Mouse (Mus musculus): ENCODE results near the gene Synpo2.

DNA sequence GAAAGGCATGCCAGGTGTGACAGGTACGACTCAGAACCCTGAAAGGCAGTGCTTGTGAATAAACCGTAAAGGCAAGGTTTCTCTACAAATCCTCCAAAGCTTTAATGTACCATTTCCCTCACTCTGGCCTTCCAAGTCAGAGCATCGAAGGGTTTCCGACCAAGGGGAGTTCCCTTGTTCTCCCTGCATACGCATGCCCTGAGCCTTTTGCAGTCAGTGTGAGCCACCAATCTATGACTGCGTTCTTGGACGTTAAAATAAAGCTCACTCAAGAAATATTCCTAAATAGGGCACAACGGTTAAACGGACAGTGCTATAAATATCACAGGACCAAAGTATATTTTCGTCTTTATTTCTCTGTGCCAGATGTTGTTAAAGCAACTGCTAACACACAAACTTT, 51.7 kb downstream of the Synpo2 start:
- TF ChIP-seq POLR2A (IDR thresholded peaks at IDR 0.05; ENCODE audit: borderline replicate concordance, extremely low read depth, insufficient read depth, insufficient read length, poor library complexity, severe bottlenecking), result no peak
- TF ChIP-seq CTCF (IDR thresholded peaks at IDR 0.05; ENCODE audit: borderline replicate concordance, extremely low read depth, insufficient read depth, insufficient read length), result no peak

All from brain, embryonic 14.5 days (tissue).